Mouse (Mus musculus): ENCODE results near the gene Kdr.

- TF ChIP-seq CTCF (conservative IDR thresholded peaks at IDR 0.05; ENCODE audit: insufficient read depth, insufficient read length, low read depth, low read length) (no peak), POLR2A (IDR thresholded peaks at IDR 0.05; ENCODE audit: low read depth, low read length) (no peak)
Measured at GRCm38 (mm10) chr5:76026805-76027204, 48.5 kb upstream of the Kdr start.

All from kidney, adult 2 months (tissue).